Mouse (Mus musculus) adrenal gland, postnatal 4 days (tissue): Measurements from ENCODE around the gene Hspb2. TPM values are rescaled to one million over a fixed set of nuclear protein-coding genes. Genes with fewer than 3 reads are reported as not detected.

Experiments
- DNase-seq, 2 experiments: peaks; one replicate each; pipeline ENCODE4 v3.0.0; 2021 to 2022; ENCODE audit warnings: low spot score in 2 of 2, mixed read lengths in 2 of 2
- total RNA-seq, 2 experiments: library from RNA; stranded (reverse); gene quantifications; 2 replicates each; pipeline ENCODE4 v1.2.3; 2021

The Hspb2 gene
- total RNA-seq, 2 experiments from 2014 or later = 4.8 to 7.6 TPM

GRCm38 (mm10) chr9:50751323-50751722 lies 831 bp downstream of the Hspb2 start, which contains the start of gene Cryab:
TSS of gene Cryab (plus strand) at chr9:50751325.
- no peak for DNase-seq

- DNase-seq = no peak
Measured at GRCm38 (mm10) chr9:50750706-50751105, 1.4 kb downstream of the Hspb2 start.

- no peak for DNase-seq
Measured at GRCm38 (mm10) chr9:50746214-50746677, 5.9 kb downstream of the Hspb2 start, which contains the start of gene 2310030G06Rik. TSS of gene 2310030G06Rik (minus strand) at chr9:50746536.

GRCm38 (mm10) chr9:50745806-50746205 lies 6.3 kb downstream of the Hspb2 start:
- DNase-seq = no peak

GRCm38 (mm10) chr9:50742744-50743143 lies 9.4 kb downstream of the Hspb2 start:
- no peak for DNase-seq

- DNase-seq = no peak
Measured at GRCm38 (mm10) chr9:50742261-50742660, 9.9 kb downstream of the Hspb2 start.

- DNase-seq = no peak
Measured at GRCm38 (mm10) chr9:50740867-50741784, 11.0 kb downstream of the Hspb2 start.

GRCm38 (mm10) chr9:50738914-50739870 lies 13.0 kb downstream of the Hspb2 start, which contains the start of gene Dixdc1:
TSS of gene Dixdc1 (minus strand) at chr9:50739517.
- peak; percentile 90 to 94 for DNase-seq

- DNase-seq = no peak
Measured at GRCm38 (mm10) chr9:50734989-50735388, 17.2 kb downstream of the Hspb2 start.

GRCm38 (mm10) chr9:50732560-50732959 lies 19.6 kb downstream of the Hspb2 start:
- DNase-seq = no peak

- DNase-seq = no peak
Measured at GRCm38 (mm10) chr9:50729600-50729999, 22.6 kb downstream of the Hspb2 start.

- peak in 1 of 2 experiments; percentile 37 for DNase-seq
Measured at GRCm38 (mm10) chr9:50727925-50728651, 24.1 kb downstream of the Hspb2 start.

- no peak for DNase-seq
Measured at GRCm38 (mm10) chr9:50727171-50727924, 24.8 kb downstream of the Hspb2 start.

GRCm38 (mm10) chr9:50725921-50726590 lies 26.1 kb downstream of the Hspb2 start:
- DNase-seq = no peak

GRCm38 (mm10) chr9:50724661-50725330 lies 27.4 kb downstream of the Hspb2 start:
- DNase-seq = no peak

- no peak for DNase-seq
Measured at GRCm38 (mm10) chr9:50724147-50724546, 28.0 kb downstream of the Hspb2 start.

GRCm38 (mm10) chr9:50723406-50723805 lies 28.7 kb downstream of the Hspb2 start:
- peak in 1 of 2 experiments; percentile 62 for DNase-seq

GRCm38 (mm10) chr9:50722451-50722911 lies 29.7 kb downstream of the Hspb2 start:
- no peak for DNase-seq

GRCm38 (mm10) chr9:50721061-50721460 lies 31.1 kb downstream of the Hspb2 start:
- DNase-seq = no peak
